In genomic region chr11:28493362-28493761, GRCm38 (mm10) we compare ENCODE assay signal across 15 mouse cellular contexts.
"Had no signal": no experiment of that assay in that cellular context is flagged by ENCODE, and none has a peak within 500 bp of the region (broad histone marks: within the 10 kb centered on the region; RNA-seq: fewer than 3 reads in every experiment).

No protein-coding gene starts in this region.

- H3K9ac ChIP-seq: intestine, embryonic 15.5 days; kidney, embryonic 15.5 days; liver, embryonic 13.5 days; stomach, embryonic 15.5 days had no signal

- H3K4me3 ChIP-seq: intestine, embryonic 15.5 days; kidney, embryonic 15.5 days; liver, embryonic 13.5 days; stomach, embryonic 15.5 days had no signal

- DNase-seq: kidney, adult 11 months; kidney, adult 8-10 months; kidney, postnatal 10 days; kidney, postnatal 36 days; layer of hippocampus, adult 9-11 months; liver, embryonic 13.5 days; lung, adult 2 months; midbrain, embryonic 14.5 days; right cerebral cortex, postnatal 14 days; spleen, adult 18-20 months; thymus, postnatal 25 days had no signal

- H3K4me1 ChIP-seq: intestine, embryonic 15.5 days; kidney, embryonic 15.5 days; liver, embryonic 13.5 days; stomach, embryonic 15.5 days had no signal

- H3K4me2 ChIP-seq: intestine, embryonic 15.5 days; kidney, embryonic 15.5 days; liver, embryonic 13.5 days; stomach, embryonic 15.5 days had no signal

- H3K9me3 ChIP-seq: intestine, embryonic 15.5 days; kidney, embryonic 15.5 days; liver, embryonic 13.5 days; stomach, embryonic 15.5 days had no signal

- H3K36me3 ChIP-seq: intestine, embryonic 15.5 days; kidney, embryonic 15.5 days; liver, embryonic 13.5 days; stomach, embryonic 15.5 days had no signal

- H3K27ac ChIP-seq: intestine, embryonic 15.5 days; kidney, embryonic 15.5 days; liver, embryonic 13.5 days; macrophage; stomach, embryonic 15.5 days had no signal

- ATAC-seq: intestine, embryonic 15.5 days had no signal

- H3K27me3 ChIP-seq: intestine, embryonic 15.5 days; kidney, embryonic 15.5 days; liver, embryonic 13.5 days; stomach, embryonic 15.5 days had no signal
